Mouse (Mus musculus) urinary bladder, postnatal 14 days (tissue): ENCODE results near the gene Tssk1.

Source experiments
- DNase-seq: peaks from one replicate; pipeline ENCODE4 v3.0.0; 2021; ENCODE audit warnings: low spot score

Tssk1 gene

GRCm38 (mm10) chr16:17945081-17945831 is 51.2 kb downstream of the Tssk1 start:
- DNase-seq, result no peak
